Mouse (Mus musculus): ENCODE measurements around the gene Gm9774. TPM values are rescaled to one million over a fixed set of nuclear protein-coding genes. Genes with fewer than 3 reads are reported as not detected.

Gm9774 gene
- total and polyA plus RNA-seq, 2 experiments from 2014 or later = 1.3 to 6.2 TPM

GRCm38 (mm10) chr3:92385385-92385784, 43.8 kb downstream of the Gm9774 start, which contains the start of gene Sprr2h:
Gene Sprr2h, plus strand, starts transcription at chr3:92385685.
- H3K27ac ChIP-seq (ENCODE audit: low read depth) = no peak within 1 kb of the TSS
- TF ChIP-seq EP300 (IDR thresholded peaks at IDR 0.05; ENCODE audit: low read depth) (no peak), CTCF (IDR thresholded peaks at IDR 0.05; ENCODE audit: low read depth) (no peak)
- H3K36me3 ChIP-seq (replicated peaks; ENCODE audit: control insufficient read depth, insufficient read depth, low read length) = no peaks in the 10 kb centered on the region
- WGBS = 63% methylated on average over 1 of the region's 1 CpGs
- H3K27me3 ChIP-seq (ENCODE audit: control insufficient read depth, insufficient read depth, low read length) = no peaks in the 10 kb centered on the region
- H3K4me3 ChIP-seq (ENCODE audit: low read depth, low read length) = no peak within 1 kb of the TSS
- no peaks in the 10 kb centered on the region for H3K4me1 ChIP-seq (ENCODE audit: control insufficient read depth, insufficient read depth)
- no peak within 1 kb of the TSS for H3K4me2 ChIP-seq (ENCODE audit: low read depth, low read length)
- no peaks in the 10 kb centered on the region for H3K9me3 ChIP-seq (replicated peaks; ENCODE audit: control insufficient read depth, low read length)
- no peak within 1 kb of the TSS for H3K9ac ChIP-seq (replicated peaks; ENCODE audit: low read depth, low read length)
- no peak for DNase-seq (ENCODE audit: low spot score)
- ATAC-seq (ENCODE audit: insufficient read depth, low read depth) = no peak

Other genes with a start within 250 kb of the Gm9774 start
- gene Sprr2a1, start 213.6 kb downstream of the Gm9774 start, total RNA-seq (2014; rRNA removed; ENCODE audit: low replicate concordance) = 0.15 TPM in 1 of 2 replicates, not detected in the other
- 0.25 TPM in 1 of 2 replicates, not detected in the other for gene Sprr2a1, start 213.6 kb downstream of the Gm9774 start, polyA plus RNA-seq (2015; fragmentation: Nextera tagmentation; extraction: Ambion mirVana)
- gene Sprr2a2, start 213.5 kb downstream of the Gm9774 start, total RNA-seq (2014; rRNA removed; ENCODE audit: low replicate concordance) = 10.1 and 38.9 TPM in 2 replicates
- 8.6 and 12.1 TPM in 2 replicates for gene Sprr2a2, start 213.5 kb downstream of the Gm9774 start, polyA plus RNA-seq (2015; fragmentation: Nextera tagmentation; extraction: Ambion mirVana)
- 2.1 and 7.9 TPM in 2 replicates for gene Sprr2a3, start 144.0 kb downstream of the Gm9774 start, total RNA-seq (2014; rRNA removed; ENCODE audit: low replicate concordance)
- 0.34 and 0.72 TPM in 2 replicates for gene Sprr2a3, start 144.0 kb downstream of the Gm9774 start, polyA plus RNA-seq (2015; fragmentation: Nextera tagmentation; extraction: Ambion mirVana)
- not detected in 2 replicates for gene Sprr2b, start 112.8 kb downstream of the Gm9774 start, total RNA-seq (2014; rRNA removed; ENCODE audit: low replicate concordance)
- gene Sprr2b, start 112.8 kb downstream of the Gm9774 start, polyA plus RNA-seq (2015; fragmentation: Nextera tagmentation; extraction: Ambion mirVana) = 0.20 TPM in 1 of 2 replicates, not detected in the other
- gene Sprr2d, start 90.3 kb downstream of the Gm9774 start, total RNA-seq (2014; rRNA removed; ENCODE audit: low replicate concordance) = not detected in 2 replicates
- gene Sprr2d, start 90.3 kb downstream of the Gm9774 start, polyA plus RNA-seq (2015; fragmentation: Nextera tagmentation; extraction: Ambion mirVana) = not detected in 2 replicates
- not detected in 2 replicates for gene Sprr2e, start 77.3 kb downstream of the Gm9774 start, total RNA-seq (2014; rRNA removed; ENCODE audit: low replicate concordance)
- not detected in 2 replicates for gene Sprr2e, start 77.3 kb downstream of the Gm9774 start, polyA plus RNA-seq (2015; fragmentation: Nextera tagmentation; extraction: Ambion mirVana)
- gene Sprr2f, start 64.2 kb downstream of the Gm9774 start, total RNA-seq (2014; rRNA removed; ENCODE audit: low replicate concordance) = not detected in 2 replicates
- gene Sprr2f, start 64.2 kb downstream of the Gm9774 start, polyA plus RNA-seq (2015; fragmentation: Nextera tagmentation; extraction: Ambion mirVana) = not detected in 2 replicates
- not detected in 2 replicates for gene Sprr2h, start 43.7 kb downstream of the Gm9774 start, total RNA-seq (2014; rRNA removed; ENCODE audit: low replicate concordance)
- gene Sprr2h, start 43.7 kb downstream of the Gm9774 start, polyA plus RNA-seq (2015; fragmentation: Nextera tagmentation; extraction: Ambion mirVana) = not detected in 2 replicates
- not detected in 2 replicates for gene Sprr2i, start 21.4 kb downstream of the Gm9774 start, total RNA-seq (2014; rRNA removed; ENCODE audit: low replicate concordance)
- gene Sprr2i, start 21.4 kb downstream of the Gm9774 start, polyA plus RNA-seq (2015; fragmentation: Nextera tagmentation; extraction: Ambion mirVana) = not detected in 2 replicates
- not detected in 2 replicates for gene Sprr2j-ps, start 11.3 kb downstream of the Gm9774 start, total RNA-seq (2014; rRNA removed; ENCODE audit: low replicate concordance)
- gene Sprr2j-ps, start 11.3 kb downstream of the Gm9774 start, polyA plus RNA-seq (2015; fragmentation: Nextera tagmentation; extraction: Ambion mirVana) = not detected in 2 replicates
- gene Sprr2k, start 3.2 kb upstream of the Gm9774 start, total RNA-seq (2014; rRNA removed; ENCODE audit: low replicate concordance) = not detected in 2 replicates
- gene Sprr2k, start 3.2 kb upstream of the Gm9774 start, polyA plus RNA-seq (2015; fragmentation: Nextera tagmentation; extraction: Ambion mirVana) = not detected in 2 replicates
- not detected in 2 replicates for gene Sprr1b, start 9.4 kb upstream of the Gm9774 start, total RNA-seq (2014; rRNA removed; ENCODE audit: low replicate concordance)
- gene Sprr1b, start 9.4 kb upstream of the Gm9774 start, polyA plus RNA-seq (2015; fragmentation: Nextera tagmentation; extraction: Ambion mirVana) = not detected in 2 replicates
- gene Sprr3, start 29.3 kb upstream of the Gm9774 start, total RNA-seq (2014; rRNA removed; ENCODE audit: low replicate concordance) = not detected in 2 replicates
- not detected in 2 replicates for gene Sprr3, start 29.3 kb upstream of the Gm9774 start, polyA plus RNA-seq (2015; fragmentation: Nextera tagmentation; extraction: Ambion mirVana)
- gene Sprr1a, start 56.5 kb upstream of the Gm9774 start, total RNA-seq (2014; rRNA removed; ENCODE audit: low replicate concordance) = 44.3 TPM in 1 of 2 replicates, not detected in the other
- 0.19 TPM in 2 replicates for gene Sprr1a, start 56.5 kb upstream of the Gm9774 start, polyA plus RNA-seq (2015; fragmentation: Nextera tagmentation; extraction: Ambion mirVana)
- gene Sprr4, start 71.1 kb upstream of the Gm9774 start, total RNA-seq (2014; rRNA removed; ENCODE audit: low replicate concordance) = not detected in 2 replicates
- gene Sprr4, start 71.1 kb upstream of the Gm9774 start, polyA plus RNA-seq (2015; fragmentation: Nextera tagmentation; extraction: Ambion mirVana) = not detected in 2 replicates
- not detected in 2 replicates for gene 2310046K23Rik, start 105.1 kb upstream of the Gm9774 start, total RNA-seq (2014; rRNA removed; ENCODE audit: low replicate concordance)
- gene 2310046K23Rik, start 105.1 kb upstream of the Gm9774 start, polyA plus RNA-seq (2015; fragmentation: Nextera tagmentation; extraction: Ambion mirVana) = not detected in 2 replicates
- gene Ivl, start 144.3 kb upstream of the Gm9774 start, total RNA-seq (2014; rRNA removed; ENCODE audit: low replicate concordance) = 6.4 TPM in 1 of 2 replicates, not detected in the other
- not detected in 2 replicates for gene Ivl, start 144.3 kb upstream of the Gm9774 start, polyA plus RNA-seq (2015; fragmentation: Nextera tagmentation; extraction: Ambion mirVana)
- gene Smcp, start 159.6 kb upstream of the Gm9774 start, total RNA-seq (2014; rRNA removed; ENCODE audit: low replicate concordance) = not detected in 2 replicates
- gene Smcp, start 159.6 kb upstream of the Gm9774 start, polyA plus RNA-seq (2015; fragmentation: Nextera tagmentation; extraction: Ambion mirVana) = not detected in 2 replicates
- not detected in 2 replicates for gene 2210017I01Rik, start 178.1 kb upstream of the Gm9774 start, total RNA-seq (2014; rRNA removed; ENCODE audit: low replicate concordance)
- not detected in 2 replicates for gene 2210017I01Rik, start 178.1 kb upstream of the Gm9774 start, polyA plus RNA-seq (2015; fragmentation: Nextera tagmentation; extraction: Ambion mirVana)
- not detected in 2 replicates for gene Lce6a, start 192.2 kb upstream of the Gm9774 start, total RNA-seq (2014; rRNA removed; ENCODE audit: low replicate concordance)
- not detected in 2 replicates for gene Lce6a, start 192.2 kb upstream of the Gm9774 start, polyA plus RNA-seq (2015; fragmentation: Nextera tagmentation; extraction: Ambion mirVana)
- not detected in 2 replicates for gene Lce1a1, start 218.9 kb upstream of the Gm9774 start, total RNA-seq (2014; rRNA removed; ENCODE audit: low replicate concordance)
- not detected in 2 replicates for gene Lce1a1, start 218.9 kb upstream of the Gm9774 start, polyA plus RNA-seq (2015; fragmentation: Nextera tagmentation; extraction: Ambion mirVana)
- not detected in 2 replicates for gene Lce1b, start 227.5 kb upstream of the Gm9774 start, total RNA-seq (2014; rRNA removed; ENCODE audit: low replicate concordance)
- not detected in 2 replicates for gene Lce1b, start 227.5 kb upstream of the Gm9774 start, polyA plus RNA-seq (2015; fragmentation: Nextera tagmentation; extraction: Ambion mirVana)
- not detected in 2 replicates for gene Lce1a2, start 240.9 kb upstream of the Gm9774 start, total RNA-seq (2014; rRNA removed; ENCODE audit: low replicate concordance)
- gene Lce1a2, start 240.9 kb upstream of the Gm9774 start, polyA plus RNA-seq (2015; fragmentation: Nextera tagmentation; extraction: Ambion mirVana) = not detected in 2 replicates
- gene Lce1c, start 249.8 kb upstream of the Gm9774 start, total RNA-seq (2014; rRNA removed; ENCODE audit: low replicate concordance) = not detected in 2 replicates
- not detected in 2 replicates for gene Lce1c, start 249.8 kb upstream of the Gm9774 start, polyA plus RNA-seq (2015; fragmentation: Nextera tagmentation; extraction: Ambion mirVana)

Data from heart, postnatal 0 days (tissue).